Mouse (Mus musculus) embryonic fibroblast, embryonic 13.5 days (primary cell): ENCODE results near the gene Kantr. TPM values are rescaled to one million over a fixed set of nuclear protein-coding genes. Genes with fewer than 3 reads are reported as not detected.
"Not testable (repeated sequence)": the region's sequence is repeated elsewhere in the genome, so short reads cannot be mapped to it uniquely, and the experiment has no call there.

ENCODE experiments used
- H3K27ac ChIP-seq: 2 replicates; pipeline ENCODE4 v1.5.1; 2012; ENCODE audit warnings: low read length, control low read depth, inconsistent platforms; ENCODE audit not compliant: insufficient read depth
- H3K4me1 ChIP-seq: 2 replicates; pipeline ENCODE4 v1.6.1; 2011; ENCODE audit warnings: low read length; ENCODE audit not compliant: control insufficient read depth, insufficient read depth
- H3K4me3 ChIP-seq: 2 replicates; pipeline ENCODE4 v1.5.1; 2011; ENCODE audit warnings: mild to moderate bottlenecking, control low read depth, low read length; ENCODE audit not compliant: insufficient read depth
- CTCF ChIP-seq: IDR thresholded peaks from 2 replicates; pipeline ENCODE4 v1.5.1; 2011; ENCODE audit warnings: mild to moderate bottlenecking, control low read depth, low read length, moderate library complexity, borderline replicate concordance; ENCODE audit not compliant: insufficient read depth
- POLR2A ChIP-seq: IDR thresholded peaks from 2 replicates; pipeline ENCODE4 v1.6.1; 2011; ENCODE audit warnings: low read depth, mild to moderate bottlenecking, control low read depth, low read length, moderate library complexity
- polyA plus RNA-seq: library from polyadenylated mRNA; stranded (reverse); fragments of >200 nt; gene quantifications from 2 replicates; pipeline ENCODE4 v1.2.4, GENCODE M21; 2011; ENCODE audit warnings: low read depth; ENCODE audit not compliant: missing spikeins, insufficient read length

Kantr gene
- polyA plus RNA-seq, 1 experiment, result 8.7 TPM

DNA sequence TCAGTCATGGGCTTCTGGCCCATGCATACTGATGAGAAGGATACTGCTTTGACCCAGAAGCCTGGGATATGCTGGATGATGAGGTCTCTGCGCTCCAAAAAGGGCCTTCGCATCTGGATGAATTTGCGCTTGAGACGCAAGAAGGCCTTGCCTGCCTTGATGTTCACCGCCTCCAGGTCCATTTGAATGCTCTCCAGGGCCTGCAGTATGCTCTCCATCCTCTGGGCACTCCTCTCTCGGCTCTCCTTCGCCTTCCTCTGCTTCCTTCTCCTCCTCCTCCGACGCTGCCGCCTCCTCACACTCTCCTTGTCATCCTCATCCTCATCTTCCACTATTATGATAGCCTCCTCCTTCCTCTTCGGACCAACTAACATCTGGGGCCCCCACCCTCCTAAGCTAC lies 14.2 kb upstream of the Kantr start:
- TF ChIP-seq CTCF (no peak), POLR2A (no peak)
- no peak overlapping the region for H3K27ac ChIP-seq

DNA sequence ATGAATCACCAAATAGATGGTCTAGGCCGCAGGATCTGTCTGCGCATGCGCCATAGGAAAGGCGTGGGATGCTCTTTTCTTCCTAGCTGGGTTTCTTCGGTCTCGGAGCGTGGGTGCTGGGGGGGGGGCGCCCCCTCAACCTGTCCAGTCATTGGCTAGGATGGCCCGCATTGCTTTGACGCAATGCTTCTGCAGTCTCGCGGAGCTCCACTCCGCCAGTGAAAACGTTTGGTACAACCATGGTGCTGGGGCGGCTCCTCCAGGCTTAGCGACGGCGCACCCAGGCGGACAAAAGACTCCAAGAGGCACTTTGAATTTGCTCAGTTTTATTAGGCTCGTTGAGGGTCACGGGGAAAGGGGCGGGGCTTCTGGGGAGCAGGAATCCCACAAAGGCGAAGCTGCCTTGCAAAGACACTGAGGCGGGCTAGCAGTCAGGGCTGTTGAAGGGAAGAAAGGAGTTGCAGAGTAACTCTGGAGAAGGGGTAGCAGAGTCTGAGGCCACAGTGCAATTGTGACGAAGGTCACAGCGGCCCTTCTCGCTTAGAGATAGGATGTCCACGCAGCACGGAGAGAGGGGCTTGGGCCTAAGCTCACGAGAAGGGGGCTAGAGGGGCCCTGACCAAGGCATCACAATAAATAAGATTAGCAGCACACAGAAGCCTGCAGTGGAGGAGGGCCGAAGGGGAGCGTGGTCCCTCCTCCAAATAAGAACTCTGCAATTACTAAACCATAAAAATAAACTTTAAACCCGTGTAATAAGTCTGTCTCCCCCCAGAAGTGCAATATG lies 9.4 kb upstream of the Kantr start:
- H3K4me3 ChIP-seq, result peak overlapping the region; percentile 11; the same call in 1 of the 2 replicates
- TF ChIP-seq CTCF (no peak), POLR2A (peak; percentile 52)
- H3K27ac ChIP-seq, result peak overlapping the region; percentile 78
- peaks cover 8% of the 10 kb centered on the region; the same call in 1 of the 2 replicates for H3K4me1 ChIP-seq

More for the DNA sequence above, 14.2 kb upstream of the Kantr start:
- peak overlapping the region; percentile 69 for H3K4me3 ChIP-seq
- H3K4me1 ChIP-seq, result peaks cover 8% of the 10 kb centered on the region; the same call in 1 of the 2 replicates

DNA sequence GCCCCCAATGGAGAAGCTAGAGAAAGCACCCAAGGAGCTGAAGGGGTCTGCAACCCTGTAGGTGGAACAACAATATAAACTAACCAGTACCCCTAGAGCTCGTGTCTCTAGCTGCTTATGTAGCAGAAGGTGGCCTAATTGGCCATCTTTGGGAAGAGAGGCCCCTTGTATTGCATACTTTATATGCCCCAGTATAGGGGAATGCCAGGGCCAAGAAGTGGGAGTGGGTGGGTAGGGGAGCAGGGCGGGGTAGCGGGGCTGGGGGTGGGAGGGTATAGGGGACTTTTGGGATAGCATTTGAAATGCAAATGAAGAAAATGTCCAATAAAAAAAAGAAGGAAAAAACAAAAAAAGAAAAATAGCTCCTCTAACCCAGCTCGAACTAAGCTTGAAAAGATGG lies 8.8 kb upstream of the Kantr start:
- not testable (repeated sequence) for H3K27ac ChIP-seq, H3K4me3 ChIP-seq, H3K4me1 ChIP-seq

DNA sequence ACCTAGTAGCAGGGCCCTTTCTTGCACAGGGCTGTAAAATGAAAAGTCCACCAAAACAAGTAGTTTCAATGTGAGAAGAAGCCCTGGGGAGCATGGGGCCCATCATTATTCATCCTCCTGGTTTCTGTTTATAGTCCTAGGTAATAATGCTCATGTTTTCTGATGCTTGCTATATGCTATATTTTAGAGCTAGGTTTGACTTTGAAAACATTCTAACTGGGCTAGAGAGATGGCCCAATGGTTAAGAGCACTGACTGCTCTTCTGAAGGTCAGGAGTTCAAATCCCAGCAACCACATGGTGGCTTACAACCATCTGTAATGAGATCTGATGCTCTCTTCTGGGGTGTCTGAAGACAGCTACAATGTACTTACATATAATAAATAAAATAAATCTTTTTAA lies 2.1 kb upstream of the Kantr start:
- H3K4me3 ChIP-seq, H3K27ac ChIP-seq, H3K4me1 ChIP-seq: not testable (repeated sequence)

DNA sequence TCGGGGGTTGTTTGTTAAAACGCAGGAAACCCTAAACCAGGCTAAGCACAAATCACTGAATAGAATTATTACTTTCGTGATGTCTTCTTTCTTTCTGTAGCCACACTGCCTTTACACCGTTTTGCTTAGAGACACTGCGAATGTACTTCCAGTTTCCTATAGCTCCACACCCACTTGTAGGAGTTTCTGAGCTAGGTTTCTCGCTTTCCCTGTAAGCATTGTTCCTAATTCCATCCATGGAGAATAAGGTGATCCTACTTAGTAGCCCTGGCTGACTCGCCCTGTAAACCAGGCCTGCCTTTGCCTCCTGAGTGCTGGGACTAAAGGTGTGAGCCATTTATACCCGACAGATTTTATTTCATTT lies 376 bp upstream of the Kantr start:
- TF ChIP-seq POLR2A (no peak; the same call in 1 of the 2 replicates), CTCF (no peak)
- no peak overlapping the region for H3K4me3 ChIP-seq
- H3K4me1 ChIP-seq, result peaks cover 2% of the 10 kb centered on the region; the same call in 1 of the 2 replicates
- no peak overlapping the region for H3K27ac ChIP-seq

DNA sequence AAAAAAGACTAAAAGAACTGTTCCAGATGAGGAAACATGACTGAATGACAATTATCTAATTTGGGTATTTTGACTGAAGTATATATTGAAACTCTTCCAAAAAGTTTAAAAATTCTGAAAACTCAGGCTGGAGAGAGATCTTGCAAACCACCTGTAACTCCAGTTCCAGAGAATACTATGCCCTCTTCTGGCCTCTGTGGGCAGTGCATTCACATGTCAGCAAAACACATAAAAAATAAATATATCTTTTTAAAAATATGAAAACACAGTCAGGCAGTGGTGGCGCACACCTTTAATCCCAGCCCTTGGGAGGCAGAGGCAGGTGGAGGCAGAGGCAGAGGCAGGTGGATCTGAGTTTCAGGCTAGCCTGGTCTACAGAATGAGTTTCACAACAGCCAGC lies 3.7 kb downstream of the Kantr start:
- no peak overlapping the region for H3K27ac ChIP-seq
- H3K4me1 ChIP-seq, result peaks cover 2% of the 10 kb centered on the region; the same call in 1 of the 2 replicates
- TF ChIP-seq CTCF (no peak), POLR2A (no peak)
- H3K4me3 ChIP-seq, result no peak overlapping the region

DNA sequence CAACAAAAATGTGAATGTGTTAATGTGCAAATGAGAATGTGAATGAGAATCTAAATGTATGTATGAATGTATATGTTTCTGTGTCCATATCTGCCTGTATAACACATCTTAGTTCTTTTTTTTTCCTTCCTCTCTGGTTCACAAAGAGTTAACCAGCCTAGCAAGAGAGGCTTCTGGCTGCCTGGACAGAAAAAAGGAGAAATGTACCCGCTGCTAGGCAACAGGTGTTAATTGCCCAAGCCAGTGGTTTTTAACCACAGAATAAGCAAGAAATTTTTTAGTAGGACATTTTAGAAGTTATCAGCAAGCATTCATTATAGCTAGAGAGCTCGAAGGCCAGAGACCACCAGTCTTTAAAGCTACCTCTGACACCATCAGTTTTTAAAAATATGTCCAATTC lies 4.5 kb downstream of the Kantr start:
- TF ChIP-seq CTCF, result no peak
- TF ChIP-seq POLR2A, result no peak

DNA sequence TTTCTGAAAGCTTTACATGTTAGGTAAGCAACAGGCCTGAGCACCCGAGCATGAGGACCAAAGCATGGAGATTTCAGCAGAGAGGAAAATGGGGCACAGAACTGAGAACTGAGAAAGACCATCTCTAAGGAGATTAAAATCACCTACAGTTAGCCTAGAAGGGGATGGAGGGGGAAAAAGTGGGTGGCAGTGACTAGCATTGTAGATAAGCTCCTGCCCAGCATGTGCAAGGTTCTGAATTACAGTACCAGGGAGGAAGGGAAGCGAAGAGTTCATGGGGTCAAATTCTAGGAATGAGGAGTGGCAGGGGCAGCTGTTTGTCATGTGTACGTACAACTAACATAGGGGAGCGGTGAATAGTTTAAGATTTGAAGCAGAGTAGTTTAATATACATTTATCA lies 6.8 kb downstream of the Kantr start:
- Histone ChIP-seq H3K27ac (no peak overlapping the region), H3K4me1 (no peaks in the 10 kb centered on the region), H3K4me3 (no peak overlapping the region)
- TF ChIP-seq CTCF, result no peak
- TF ChIP-seq POLR2A, result no peak

More for the DNA sequence above, 4.5 kb downstream of the Kantr start:
- Histone ChIP-seq H3K4me3 (no peak overlapping the region), H3K4me1 (peaks cover 1% of the 10 kb centered on the region; the same call in 1 of the 2 replicates), H3K27ac (no peak overlapping the region)

DNA sequence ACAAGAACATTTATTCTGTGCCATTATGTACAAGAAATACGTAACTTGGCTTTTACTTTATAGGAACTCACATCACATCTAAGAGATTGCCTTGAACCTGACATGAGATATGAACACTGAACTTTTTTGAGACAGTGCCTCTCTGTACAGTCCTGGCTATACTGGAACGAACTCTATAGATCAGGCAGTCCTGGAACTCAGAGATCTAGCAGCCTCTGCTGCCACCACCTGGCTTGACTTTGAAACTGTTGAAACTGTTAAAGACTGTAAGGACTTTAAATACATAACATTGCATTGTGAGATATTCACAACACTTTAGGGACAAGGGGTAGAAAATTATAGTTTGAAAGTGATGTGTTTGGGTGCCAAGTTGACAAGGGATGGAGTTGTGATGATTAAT lies 19.4 kb downstream of the Kantr start:
- Histone ChIP-seq H3K27ac (no peak overlapping the region), H3K4me3 (no peak overlapping the region), H3K4me1 (no peaks in the 10 kb centered on the region)
- no peak for TF ChIP-seq CTCF
- TF ChIP-seq POLR2A, result no peak

DNA sequence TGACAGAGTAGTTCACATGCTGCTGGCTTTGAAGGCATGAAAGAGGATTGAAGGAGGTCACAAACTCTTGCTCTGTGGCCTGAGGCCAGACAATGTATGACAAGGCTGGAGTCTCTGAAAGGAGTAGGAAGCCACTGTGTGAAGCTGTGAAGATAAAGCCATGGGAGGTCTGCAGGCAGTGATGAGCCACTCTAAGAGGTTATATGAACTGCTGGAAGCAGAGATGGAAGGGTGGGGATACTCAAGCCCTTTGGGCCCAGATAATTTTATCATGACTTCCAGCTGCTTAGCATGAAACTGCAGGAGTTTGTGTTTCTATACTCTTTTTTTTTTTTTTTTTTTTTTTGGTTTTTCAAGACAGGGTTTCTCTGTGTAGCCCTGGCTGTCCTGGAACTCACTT lies 19.9 kb downstream of the Kantr start:
- Histone ChIP-seq H3K4me3 (no peak overlapping the region), H3K4me1 (no peaks in the 10 kb centered on the region), H3K27ac (no peak overlapping the region)
- no peak for TF ChIP-seq POLR2A
- TF ChIP-seq CTCF, result no peak
